Mouse (Mus musculus): ENCODE data around the gene Gm9844.
"Not testable (repeated sequence)": the region's sequence is repeated elsewhere in the genome, so short reads cannot be mapped to it uniquely, and the experiment has no call there.

The Gm9844 gene

GRCm38 (mm10) chr7:24869532-24870165, 7.6 kb downstream of the Gm9844 start, which contains the start of the genes Lypd4 and Dmrtc2:
Gene Lypd4, minus strand, starts transcription at chr7:24869941.
Gene Dmrtc2, plus strand, starts transcription at chr7:24870057.
- no peak for DNase-seq

GRCm38 (mm10) chr7:24877588-24877987, 15.6 kb downstream of the Gm9844 start:
- no peak for DNase-seq

- DNase-seq: no peak
Measured at GRCm38 (mm10) chr7:24879620-24880019, 17.6 kb downstream of the Gm9844 start.

- DNase-seq: peak; percentile 67
Measured at GRCm38 (mm10) chr7:24882416-24883199, 20.6 kb downstream of the Gm9844 start.

GRCm38 (mm10) chr7:24883896-24884692, 22.1 kb downstream of the Gm9844 start, which contains the start of gene Rps19:
Gene Rps19, plus strand, starts transcription at chr7:24884371.
- peak; percentile 99 for DNase-seq

- peak; percentile 76 for DNase-seq
Measured at GRCm38 (mm10) chr7:24884693-24885291, 22.8 kb downstream of the Gm9844 start.

- peak; percentile 56 for DNase-seq
Measured at GRCm38 (mm10) chr7:24885468-24886307, 23.7 kb downstream of the Gm9844 start.

- DNase-seq: peak; percentile 60
Measured at GRCm38 (mm10) chr7:24886308-24886633, 24.3 kb downstream of the Gm9844 start.

GRCm38 (mm10) chr7:24887096-24887495, 25.1 kb downstream of the Gm9844 start:
- DNase-seq: no peak

- DNase-seq: no peak
Measured at GRCm38 (mm10) chr7:24889431-24890220, 27.6 kb downstream of the Gm9844 start.

- peak; percentile 79 for DNase-seq
Measured at GRCm38 (mm10) chr7:24890281-24891216, 28.5 kb downstream of the Gm9844 start.

- no peak for DNase-seq
Measured at GRCm38 (mm10) chr7:24891241-24892124, 29.5 kb downstream of the Gm9844 start.

GRCm38 (mm10) chr7:24892125-24892583, 30.1 kb downstream of the Gm9844 start:
- DNase-seq: no peak

GRCm38 (mm10) chr7:24895749-24896148, 33.7 kb downstream of the Gm9844 start:
- not testable (repeated sequence) for DNase-seq

GRCm38 (mm10) chr7:24896269-24896668, 34.3 kb downstream of the Gm9844 start:
- DNase-seq: no peak

GRCm38 (mm10) chr7:24897224-24897623, 35.2 kb downstream of the Gm9844 start, which contains the start of gene Cd79a:
Gene Cd79a, plus strand, starts transcription at chr7:24897381.
- no peak for DNase-seq

- no peak for DNase-seq
Measured at GRCm38 (mm10) chr7:24897959-24898358, 35.9 kb downstream of the Gm9844 start.

- DNase-seq: no peak
Measured at GRCm38 (mm10) chr7:24901114-24901513, 39.1 kb downstream of the Gm9844 start.

- peak; percentile 51 for DNase-seq
Measured at GRCm38 (mm10) chr7:24901842-24902241, 39.8 kb downstream of the Gm9844 start.
